Mouse (Mus musculus) forebrain, embryonic 16.5 days (tissue): ENCODE results near the gene Cacna1c. TPM values are rescaled to one million over a fixed set of nuclear protein-coding genes. Genes with fewer than 3 reads are reported as not detected.

Experiments
- ATAC-seq: fragments of 200-750 bp; cut with Nextera tagmentation; 2 replicates; pipeline ENCODE4 v1.8.0; 2017; ENCODE audit warnings: mild to moderate bottlenecking, moderate library complexity
- H3K27ac ChIP-seq: fragments of 300-500 bp; sonication (generic); 2 replicates; pipeline ENCODE4 v1.5.1; 2014; ENCODE audit warnings: low read length, control low read depth
- H3K27me3 ChIP-seq: fragments of 300-500 bp; sonication (generic); replicated peaks from 2 replicates; pipeline ENCODE4 v1.6.1; 2014; ENCODE audit warnings: low read length; ENCODE audit not compliant: control insufficient read depth, insufficient read depth
- H3K36me3 ChIP-seq: fragments of 300-500 bp; sonication (generic); 2 replicates; pipeline ENCODE4 v1.6.1; 2014; ENCODE audit not compliant: control insufficient read depth, insufficient read depth
- H3K4me1 ChIP-seq: fragments of 300-500 bp; sonication (generic); replicated peaks from 2 replicates; pipeline ENCODE4 v1.6.1; 2014; ENCODE audit warnings: low read length; ENCODE audit not compliant: control insufficient read depth, insufficient read depth
- H3K4me2 ChIP-seq: fragments of 300-500 bp; sonication (generic); 2 replicates; pipeline ENCODE4 v1.6.1; 2014; ENCODE audit warnings: mild to moderate bottlenecking, low read length, control low read depth
- H3K4me3 ChIP-seq: fragments of 300-500 bp; sonication (generic); replicated peaks from 2 replicates; pipeline ENCODE4 v1.5.1; 2014; ENCODE audit warnings: mild to moderate bottlenecking, low read length, control low read depth
- H3K9ac ChIP-seq: fragments of 300-500 bp; sonication (generic); replicated peaks from 2 replicates; pipeline ENCODE4 v1.6.1; 2014; ENCODE audit warnings: low read depth, low read length, control low read depth
- H3K9me3 ChIP-seq: fragments of 300-500 bp; sonication (generic); 2 replicates; pipeline ENCODE4 v1.6.1; 2016; ENCODE audit warnings: low read length; ENCODE audit not compliant: control insufficient read depth
- WGBS: fragments of 180-500 bp; shearing (Covaris S2); extraction: QIAGEN DNeasy Blood & Tissue Kit; methylation state at CpG from one replicate; pipeline ENCODE4 v1.1.7; 2014; 5-methylcytosine and 5-hydroxymethylcytosine counted together
- polyA plus RNA-seq: library from polyadenylated mRNA; unstranded; fragments of >200 nt; fragmentation: Nextera tagmentation; extraction: Ambion mirVana; gene quantifications from 2 replicates; pipeline ENCODE4 v1.2.1, GENCODE M21; 2015

Gene Cacna1c
- polyA plus RNA-seq, 1 experiment from 2014 or later = 9.8 TPM

GRCm38 (mm10) chr6:119064430-119064829 is 131.8 kb downstream of the Cacna1c start:
- H3K36me3 ChIP-seq = no peaks in the 10 kb centered on the region
- no peak overlapping the region for H3K4me2 ChIP-seq
- no peaks in the 10 kb centered on the region for H3K9me3 ChIP-seq
- H3K27ac ChIP-seq = no peak overlapping the region
- H3K4me3 ChIP-seq = no peak overlapping the region
- 92% methylated on average over 9 of the region's 9 CpGs for WGBS
- H3K4me1 ChIP-seq = no peaks in the 10 kb centered on the region
- no peak for ATAC-seq
- no peak overlapping the region for H3K9ac ChIP-seq
- no peaks in the 10 kb centered on the region for H3K27me3 ChIP-seq

- peaks cover 4% of the 10 kb centered on the region; the same call in 1 of the 2 replicates for H3K4me1 ChIP-seq
- H3K36me3 ChIP-seq = no peaks in the 10 kb centered on the region
- ATAC-seq = no peak
Observed at GRCm38 (mm10) chr6:119062695-119063094, 133.5 kb downstream of the Cacna1c start.

GRCm38 (mm10) chr6:119058896-119059295 is 137.3 kb downstream of the Cacna1c start:
- H3K27ac ChIP-seq = no peak overlapping the region

More at GRCm38 (mm10) chr6:119062695-119063094, 133.5 kb downstream of the Cacna1c start:
- Histone ChIP-seq H3K27ac (no peak overlapping the region), H3K9me3 (no peaks in the 10 kb centered on the region), H3K27me3 (no peaks in the 10 kb centered on the region), H3K4me2 (no peak overlapping the region), H3K4me3 (no peak overlapping the region), H3K9ac (no peak overlapping the region)

GRCm38 (mm10) chr6:119058461-119058860 is 137.8 kb downstream of the Cacna1c start:
- 0 out of 2 replicates have a peak, but pooled peaks cover 3% of the 10 kb centered on the region for H3K36me3 ChIP-seq
- no peak overlapping the region for H3K4me3 ChIP-seq
- H3K9me3 ChIP-seq = no peaks in the 10 kb centered on the region
- no peak for ATAC-seq
- no peak overlapping the region for H3K9ac ChIP-seq
- H3K4me1 ChIP-seq = peaks cover 4% of the 10 kb centered on the region; the same call in 1 of the 2 replicates
- WGBS = 72% methylated on average over 8 of the region's 8 CpGs
- no peaks in the 10 kb centered on the region for H3K27me3 ChIP-seq
- no peak overlapping the region for H3K27ac ChIP-seq
- no peak overlapping the region for H3K4me2 ChIP-seq

More at GRCm38 (mm10) chr6:119058896-119059295, 137.3 kb downstream of the Cacna1c start:
- H3K9me3 ChIP-seq = no peaks in the 10 kb centered on the region
- peaks cover 4% of the 10 kb centered on the region; the same call in 1 of the 2 replicates for H3K4me1 ChIP-seq
- 0 out of 2 replicates have a peak, but pooled peaks cover 3% of the 10 kb centered on the region for H3K36me3 ChIP-seq
- H3K9ac ChIP-seq = no peak overlapping the region
- H3K4me2 ChIP-seq = no peak overlapping the region
- no peaks in the 10 kb centered on the region for H3K27me3 ChIP-seq
- no peak for ATAC-seq
- H3K4me3 ChIP-seq = no peak overlapping the region
- 61% methylated on average over 3 of the region's 3 CpGs for WGBS

GRCm38 (mm10) chr6:119057076-119057479 is 139.1 kb downstream of the Cacna1c start:
- Histone ChIP-seq H3K27ac (no peak overlapping the region), H3K9ac (no peak overlapping the region), H3K9me3 (no peaks in the 10 kb centered on the region), H3K4me2 (no peak overlapping the region), H3K27me3 (no peaks in the 10 kb centered on the region), H3K4me3 (no peak overlapping the region), H3K4me1 (peaks cover 4% of the 10 kb centered on the region; the same call in 1 of the 2 replicates), H3K36me3 (0 out of 2 replicates have a peak, but pooled peaks cover 3% of the 10 kb centered on the region)
- ATAC-seq = peak; percentile 52
- 52% methylated on average over 15 of the region's 15 CpGs for WGBS

GRCm38 (mm10) chr6:119052801-119053200 is 143.4 kb downstream of the Cacna1c start:
- Histone ChIP-seq H3K9ac (no peak overlapping the region), H3K27me3 (no peaks in the 10 kb centered on the region), H3K4me1 (no peaks in the 10 kb centered on the region; the same call in 1 of the 2 replicates), H3K4me2 (no peak overlapping the region), H3K27ac (no peak overlapping the region), H3K4me3 (no peak overlapping the region), H3K36me3 (0 out of 2 replicates have a peak, but pooled peaks cover 3% of the 10 kb centered on the region), H3K9me3 (no peaks in the 10 kb centered on the region)
- WGBS = 80% methylated on average over 10 of the region's 10 CpGs
- ATAC-seq = no peak

GRCm38 (mm10) chr6:119052366-119052765 is 143.9 kb downstream of the Cacna1c start:
- WGBS = 83% methylated on average over 15 of the region's 15 CpGs
- H3K27ac ChIP-seq = no peak overlapping the region
- ATAC-seq = no peak

GRCm38 (mm10) chr6:119051721-119052120 is 144.5 kb downstream of the Cacna1c start:
- Histone ChIP-seq H3K36me3 (0 out of 2 replicates have a peak, but pooled peaks cover 3% of the 10 kb centered on the region), H3K4me2 (no peak overlapping the region), H3K9me3 (no peaks in the 10 kb centered on the region), H3K9ac (no peak overlapping the region), H3K4me3 (no peak overlapping the region), H3K4me1 (no peaks in the 10 kb centered on the region; the same call in 1 of the 2 replicates), H3K27ac (no peak overlapping the region), H3K27me3 (no peaks in the 10 kb centered on the region)
- no peak for ATAC-seq
- 84% methylated on average over 2 of the region's 2 CpGs for WGBS

More at GRCm38 (mm10) chr6:119052366-119052765, 143.9 kb downstream of the Cacna1c start:
- Histone ChIP-seq H3K9me3 (no peaks in the 10 kb centered on the region), H3K4me2 (no peak overlapping the region), H3K36me3 (0 out of 2 replicates have a peak, but pooled peaks cover 3% of the 10 kb centered on the region), H3K9ac (no peak overlapping the region), H3K4me1 (no peaks in the 10 kb centered on the region; the same call in 1 of the 2 replicates), H3K4me3 (no peak overlapping the region), H3K27me3 (no peaks in the 10 kb centered on the region)

- H3K9ac ChIP-seq = no peak overlapping the region
- no peaks in the 10 kb centered on the region for H3K36me3 ChIP-seq
- H3K4me3 ChIP-seq = no peak overlapping the region
- H3K27me3 ChIP-seq = no peaks in the 10 kb centered on the region
- H3K27ac ChIP-seq = no peak overlapping the region
- ATAC-seq = no peak
- no peaks in the 10 kb centered on the region for H3K9me3 ChIP-seq
- H3K4me2 ChIP-seq = no peak overlapping the region
- 60% methylated on average over 8 of the region's 8 CpGs for WGBS
- peaks cover 9% of the 10 kb centered on the region for H3K4me1 ChIP-seq
Observed at GRCm38 (mm10) chr6:119047340-119047739, 148.9 kb downstream of the Cacna1c start.
